Mouse (Mus musculus): ENCODE results near the gene Stx16.

The Stx16 gene

DNA sequence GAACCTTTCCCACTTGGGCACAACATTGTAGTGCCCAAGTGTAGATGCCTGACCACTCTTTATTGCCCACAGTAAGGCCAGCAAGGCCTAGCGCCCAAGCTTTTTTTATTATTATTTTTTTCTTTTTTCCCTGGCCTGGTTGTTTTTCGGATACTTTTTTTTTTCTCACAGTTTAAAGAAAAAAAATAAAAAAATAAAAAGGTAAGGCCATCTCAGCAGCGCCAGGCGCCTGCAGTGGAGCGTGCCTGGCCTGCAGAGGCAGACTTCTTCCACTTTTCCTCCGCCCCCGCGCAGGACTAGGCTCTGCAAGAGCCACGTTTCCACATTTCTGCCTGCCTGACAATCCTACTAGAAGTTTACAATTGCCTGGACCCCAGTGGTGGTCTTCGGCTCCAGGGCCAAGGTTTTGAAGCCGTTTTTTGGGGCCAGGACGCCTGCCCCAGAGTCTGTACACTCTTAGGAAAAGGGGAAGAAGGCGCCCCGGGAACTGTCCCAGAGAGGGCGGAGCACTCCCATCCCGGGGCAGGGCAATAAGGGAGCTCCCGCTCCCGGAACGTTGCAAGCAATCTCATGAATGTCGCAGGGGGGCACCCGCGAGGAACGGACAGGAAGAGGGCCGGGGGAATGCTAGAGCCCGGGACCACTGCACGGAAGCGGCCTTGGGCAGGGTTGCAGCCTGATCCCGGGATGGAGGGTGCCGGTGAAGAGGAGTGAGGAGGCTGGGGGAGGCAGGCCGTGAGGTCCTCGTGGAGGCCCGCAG lies at the start of gene Stx16:
Stx16 (plus strand) TSS at position 636 of the 760 bp plus-strand sequence.
- peak; percentile 85 to 90 for DNase-seq (ENCODE audit: low spot score in 2 of 2)

DNA sequence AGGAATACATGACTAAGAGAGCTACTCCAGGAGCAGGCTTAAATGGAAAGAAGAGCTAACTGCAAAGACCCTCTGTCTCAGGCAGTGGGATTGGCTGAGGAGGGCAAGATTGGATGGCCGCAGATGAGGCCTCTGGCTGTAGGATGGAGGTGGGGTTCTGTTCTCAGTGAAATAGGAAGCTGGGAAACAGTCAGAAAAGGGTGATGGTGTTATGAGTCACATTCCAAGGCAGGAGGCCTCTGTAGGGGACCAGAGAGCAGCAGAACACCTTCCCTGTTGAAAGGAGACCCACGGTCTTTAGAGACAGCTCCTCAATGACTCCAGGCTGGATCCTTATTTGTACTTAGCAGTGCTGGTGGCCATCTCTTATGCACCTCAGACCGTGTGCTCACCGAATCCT lies 49.7 kb upstream of the Stx16 start:
- no peak for DNase-seq (ENCODE audit: low spot score in 2 of 2)

- DNase-seq (ENCODE audit: low spot score in 2 of 2), result no peak
Measured at GRCm38 (mm10) chr2:174033257-174033800, 42.8 kb upstream of the Stx16 start.

GRCm38 (mm10) chr2:174047656-174048055 lies 28.5 kb upstream of the Stx16 start:
- DNase-seq (ENCODE audit: low spot score in 2 of 2), result no peak

- DNase-seq (ENCODE audit: low spot score in 2 of 2), result no peak
Measured at GRCm38 (mm10) chr2:174049481-174050338, 26.4 kb upstream of the Stx16 start.

- no peak for DNase-seq (ENCODE audit: low spot score in 2 of 2)
Measured at GRCm38 (mm10) chr2:174050339-174050685, 25.8 kb upstream of the Stx16 start.

GRCm38 (mm10) chr2:174051081-174051481 lies 25.0 kb upstream of the Stx16 start:
- DNase-seq (ENCODE audit: low spot score in 2 of 2), result no peak

DNA sequence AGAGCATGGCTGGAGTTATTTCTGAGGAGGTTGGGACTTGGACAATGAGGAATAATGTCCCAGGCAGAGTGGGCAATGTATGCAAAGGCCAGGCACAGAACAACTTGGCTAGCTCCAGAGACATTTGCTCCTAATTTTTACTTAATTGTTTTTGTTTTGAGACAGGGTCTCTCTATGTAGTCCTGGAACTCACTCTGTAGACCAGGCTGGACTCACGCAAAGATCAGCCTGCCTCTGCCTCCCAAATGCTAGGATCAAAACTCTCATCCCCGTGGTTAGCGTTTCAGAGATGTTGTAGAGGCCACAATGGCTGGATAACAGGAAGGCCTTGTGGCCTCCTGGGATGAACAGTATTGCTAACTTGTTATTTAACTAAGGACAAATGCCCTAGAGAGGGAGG lies 21.6 kb upstream of the Stx16 start:
- DNase-seq (ENCODE audit: low spot score in 2 of 2), result no peak

DNA sequence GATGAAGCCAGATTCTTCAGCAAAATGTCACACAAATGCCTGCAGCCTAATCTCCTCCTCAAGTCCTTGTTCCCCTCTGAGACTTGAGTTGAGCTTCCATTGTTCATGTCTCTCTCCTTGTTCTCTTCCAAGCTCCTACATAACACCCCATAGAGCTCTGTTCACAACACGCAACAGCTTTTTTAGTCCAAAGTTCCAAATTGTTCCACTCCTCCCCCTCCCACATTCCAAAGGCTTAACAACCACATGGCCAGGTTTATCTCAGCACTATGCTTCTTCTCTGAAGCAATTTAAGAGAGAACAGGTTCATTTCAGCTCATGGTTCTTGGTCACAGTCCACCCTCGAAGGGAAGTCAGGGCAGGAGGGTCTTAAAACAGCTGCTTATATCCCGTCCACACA lies 18.4 kb upstream of the Stx16 start:
- DNase-seq (ENCODE audit: low spot score in 2 of 2), result no peak

GRCm38 (mm10) chr2:174058316-174058939 lies 17.7 kb upstream of the Stx16 start:
- DNase-seq (ENCODE audit: low spot score in 2 of 2), result no peak

DNA sequence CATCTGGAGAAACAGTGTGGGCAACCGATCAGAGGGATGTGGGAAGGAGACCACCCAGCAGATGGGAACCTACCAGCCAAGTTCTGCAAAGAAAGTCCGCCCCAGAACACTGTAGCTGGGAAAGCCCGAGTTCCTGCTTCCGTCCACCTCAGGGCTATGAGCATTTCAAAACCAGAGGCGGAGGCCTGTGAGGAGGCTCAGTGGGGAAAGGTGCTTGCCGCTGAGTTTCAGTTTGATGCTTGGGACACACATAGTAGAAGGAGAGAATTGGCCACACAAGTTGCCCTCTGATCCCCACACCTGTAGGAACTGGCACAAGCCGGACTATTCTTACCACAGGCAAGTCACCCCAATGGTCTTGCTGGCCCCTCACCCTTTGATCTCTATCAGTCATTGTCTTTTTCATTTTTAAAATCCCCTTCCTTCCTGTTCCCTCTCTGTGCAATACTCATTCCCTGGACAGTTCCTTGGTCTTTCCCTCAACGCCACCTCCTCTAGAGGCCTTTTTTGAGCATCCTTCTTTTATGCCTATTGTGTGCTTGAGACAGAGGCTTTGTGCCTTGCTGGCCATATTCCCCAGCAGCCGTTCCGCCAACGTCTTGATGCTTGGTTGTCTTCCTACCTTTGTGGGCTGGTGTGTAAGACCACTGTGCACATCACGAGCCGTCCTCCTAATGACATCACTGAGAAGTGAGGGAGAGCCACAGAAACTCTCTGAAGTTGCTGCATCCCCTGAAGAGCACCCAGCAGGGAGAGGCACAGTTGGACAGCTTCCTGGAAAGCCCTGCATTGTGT lies 16.3 kb upstream of the Stx16 start:
- no peak for DNase-seq (ENCODE audit: low spot score in 2 of 2)

DNA sequence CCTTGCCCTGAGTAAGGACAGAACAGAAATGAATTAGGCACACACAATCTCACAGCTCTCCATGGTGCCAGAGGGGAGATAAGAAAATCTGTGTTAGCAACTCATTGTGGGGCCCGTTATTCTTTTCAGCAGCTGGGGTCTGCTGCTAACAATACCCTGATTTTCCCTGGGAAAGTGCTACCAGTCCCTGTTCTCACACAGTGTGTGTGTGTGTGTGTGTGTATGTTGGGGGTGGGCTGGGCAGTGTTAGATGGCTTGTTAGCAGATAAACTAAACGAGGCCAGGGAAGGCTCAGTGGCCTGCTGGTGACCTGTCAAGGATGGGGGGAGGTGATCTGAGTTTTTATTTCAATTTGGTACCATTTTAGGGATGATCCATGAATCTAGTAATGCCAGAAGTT lies 14.9 kb upstream of the Stx16 start:
- DNase-seq (ENCODE audit: low spot score in 2 of 2), result no peak

DNA sequence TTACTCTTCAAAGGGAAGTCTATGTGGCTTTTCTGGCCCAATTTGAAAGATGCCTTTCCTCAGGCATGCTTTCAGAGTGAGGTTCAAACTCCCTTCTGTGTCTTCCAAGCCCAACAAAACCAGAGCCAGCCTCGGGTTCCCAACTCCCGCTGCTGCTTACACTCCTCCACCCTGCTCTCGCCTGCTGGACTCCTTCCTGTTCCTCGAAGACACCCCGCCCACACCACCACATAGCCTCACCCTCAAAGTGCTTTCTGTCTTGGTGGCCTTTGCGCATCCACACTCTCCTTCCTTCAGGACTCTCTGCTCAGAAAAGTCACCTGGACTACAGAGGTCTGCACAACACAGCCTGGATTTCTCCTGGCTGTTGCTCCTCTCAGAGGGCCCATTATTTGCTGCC lies 13.0 kb upstream of the Stx16 start:
- no peak for DNase-seq (ENCODE audit: low spot score in 2 of 2)

GRCm38 (mm10) chr2:174063527-174064211 lies 12.4 kb upstream of the Stx16 start:
- no peak for DNase-seq (ENCODE audit: low spot score in 2 of 2)

DNA sequence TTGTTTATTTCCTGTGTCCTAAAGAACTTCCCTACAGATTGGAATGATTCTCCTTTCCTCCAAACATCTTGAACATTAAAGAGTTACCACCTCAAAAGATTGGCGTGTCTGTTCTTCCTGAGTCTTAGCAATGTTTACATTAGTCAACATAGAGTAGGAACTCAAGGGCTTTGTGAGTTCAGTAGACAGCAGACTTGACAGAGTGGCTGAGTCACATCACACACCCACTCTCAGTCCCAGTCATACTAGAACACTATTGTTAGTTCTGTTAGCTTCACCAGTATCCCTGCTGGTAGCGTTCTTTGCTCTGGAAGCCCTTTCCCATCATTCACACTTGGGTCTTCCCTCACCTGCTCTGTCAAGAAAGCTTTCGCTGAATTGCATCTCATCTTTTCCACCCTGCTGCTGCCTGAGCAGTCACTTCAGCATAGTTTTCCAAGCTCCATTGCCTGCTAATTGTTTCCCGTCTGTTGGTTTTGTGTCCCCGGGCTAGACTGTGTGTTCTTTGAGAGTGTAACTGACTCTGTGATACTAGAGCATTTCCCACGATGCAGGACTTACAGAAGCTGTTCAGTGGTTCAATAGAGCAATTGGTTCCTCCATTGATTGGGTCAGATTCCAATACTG lies 8.2 kb upstream of the Stx16 start:
- DNase-seq (ENCODE audit: low spot score in 2 of 2), result no peak

- no peak for DNase-seq (ENCODE audit: low spot score in 2 of 2)
Measured at GRCm38 (mm10) chr2:174069532-174070049, 6.5 kb upstream of the Stx16 start.

DNA sequence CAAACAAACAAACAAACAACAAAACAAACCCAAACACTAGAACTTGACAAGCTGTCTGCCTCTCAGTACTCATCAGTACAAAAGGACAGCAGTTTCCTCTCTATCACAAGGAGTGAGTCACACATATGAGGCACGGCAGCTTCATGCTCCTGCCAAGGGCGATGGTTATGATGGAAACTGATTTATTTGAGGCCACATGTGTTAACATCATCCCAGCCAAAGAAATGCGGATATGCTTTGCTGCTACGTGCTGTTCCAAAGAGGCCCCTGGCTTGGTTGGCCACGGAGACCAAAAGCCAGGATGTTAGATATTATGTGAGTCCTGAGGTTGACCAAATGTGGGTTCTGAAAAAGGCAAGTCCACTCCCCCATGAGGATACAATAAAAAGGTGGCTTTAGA lies 4.7 kb upstream of the Stx16 start:
- DNase-seq (ENCODE audit: low spot score in 2 of 2), result no peak

DNA sequence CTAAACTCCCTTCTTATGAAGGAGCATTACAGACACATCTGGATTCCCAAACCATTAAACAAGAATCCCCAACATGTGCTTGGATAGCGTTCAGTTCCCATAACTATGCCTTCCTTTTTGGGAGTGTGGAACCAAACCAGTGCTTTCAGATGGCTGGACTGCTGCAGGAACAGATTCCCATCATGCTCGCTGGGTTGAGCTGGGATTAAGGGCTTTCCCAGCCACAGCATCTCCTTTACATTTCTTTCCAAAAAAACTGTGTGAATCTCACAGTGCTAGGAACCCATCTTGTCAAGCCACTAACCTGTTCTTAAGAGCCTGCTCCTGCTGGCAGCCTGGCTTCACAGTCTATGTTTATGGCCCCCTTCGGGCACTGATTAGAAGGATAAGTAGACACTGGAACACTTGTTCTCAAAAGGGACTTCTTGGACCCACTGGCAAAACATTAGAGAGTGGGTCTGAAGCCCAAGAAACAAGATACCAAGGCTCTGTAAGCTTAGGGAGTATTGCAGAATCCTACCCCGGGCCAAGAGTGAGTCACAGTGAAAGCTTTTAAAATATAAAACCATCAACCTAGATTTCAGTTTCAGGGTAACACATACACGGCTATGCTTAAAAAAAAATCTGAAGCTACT lies 2.8 kb upstream of the Stx16 start:
- DNase-seq (ENCODE audit: low spot score in 2 of 2), result no peak

GRCm38 (mm10) chr2:174074621-174075020 lies 1.5 kb upstream of the Stx16 start:
- DNase-seq (ENCODE audit: low spot score in 2 of 2), result peak; percentile 14 to 23

- DNase-seq (ENCODE audit: low spot score in 2 of 2), result peak; percentile 18 to 21
Measured at GRCm38 (mm10) chr2:174075072-174075570, 987 bp upstream of the Stx16 start.

Data from frontal cortex, postnatal 10 days (tissue).